Mouse (Mus musculus): ENCODE measurements at regions not wholly inside any gene's neighbourhood (a gene's known extent, or its start where the extent isn't known, plus 50 kb on each side); places are given as distances from the start of the nearest gene placed in this dataset.

DNA sequence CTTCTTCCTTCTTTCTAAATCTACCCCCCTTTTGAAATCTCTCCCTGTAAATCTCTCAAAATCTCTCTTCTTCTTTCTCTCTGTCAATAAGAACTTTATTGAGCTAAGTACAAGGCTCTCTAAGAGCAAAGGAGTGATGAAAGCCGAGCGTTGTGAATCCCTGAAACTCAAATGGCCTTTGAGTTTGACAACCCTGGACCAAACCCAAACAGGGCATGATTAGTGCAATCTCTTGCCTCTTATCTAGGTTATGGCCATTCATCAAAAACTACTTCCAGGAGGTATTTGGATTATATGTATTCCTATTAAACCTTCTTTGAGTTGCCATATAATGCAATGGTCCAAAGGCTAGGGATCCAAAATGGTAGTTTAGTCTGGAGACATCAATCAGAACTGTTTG is 304.0 kb downstream of the Inhba start:
- no peak for DNase-seq (ENCODE audit: low read depth, low spot score)

DNA sequence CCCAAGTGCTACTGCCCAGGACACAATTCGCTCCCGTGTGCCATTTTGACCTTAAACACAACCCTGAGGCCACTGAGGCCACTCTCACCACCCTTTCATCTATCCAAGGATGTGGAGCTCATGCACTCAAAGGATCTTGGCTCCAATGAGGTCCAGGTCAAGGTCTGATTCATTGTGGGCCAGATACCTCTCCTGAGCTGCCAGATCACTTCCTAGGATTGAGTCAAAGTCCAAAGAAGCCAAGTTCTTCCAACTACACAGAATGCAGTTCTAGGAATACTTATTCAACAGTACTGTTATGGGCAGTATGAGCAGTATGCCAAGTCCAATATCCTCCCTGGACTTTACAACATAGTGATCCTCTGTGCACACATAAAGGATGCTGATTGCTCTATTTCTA is 304.9 kb downstream of the Inhba start:
- no peak for DNase-seq (ENCODE audit: low read depth, low spot score)

DNA sequence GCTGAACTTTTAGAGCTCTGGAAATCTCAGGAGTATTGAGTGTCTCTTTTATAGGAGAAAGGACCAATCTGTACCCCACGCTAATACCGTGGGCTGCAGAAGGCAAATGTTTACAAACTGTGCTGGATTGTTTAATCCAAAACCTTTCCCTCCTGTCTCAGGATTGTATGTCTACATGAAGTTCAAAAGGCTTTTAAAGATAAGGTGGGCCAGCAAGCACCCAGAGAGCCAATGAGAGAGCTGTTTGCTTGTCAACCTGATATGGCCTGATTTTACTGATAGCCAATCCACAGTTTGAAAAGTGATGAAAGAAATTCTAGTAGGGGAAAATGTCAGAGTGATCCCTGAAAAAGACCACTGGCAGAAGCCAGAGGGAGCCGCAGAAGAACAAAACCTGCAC is 305.8 kb downstream of the Inhba start:
- DNase-seq (ENCODE audit: low read depth, low spot score): no peak

DNA sequence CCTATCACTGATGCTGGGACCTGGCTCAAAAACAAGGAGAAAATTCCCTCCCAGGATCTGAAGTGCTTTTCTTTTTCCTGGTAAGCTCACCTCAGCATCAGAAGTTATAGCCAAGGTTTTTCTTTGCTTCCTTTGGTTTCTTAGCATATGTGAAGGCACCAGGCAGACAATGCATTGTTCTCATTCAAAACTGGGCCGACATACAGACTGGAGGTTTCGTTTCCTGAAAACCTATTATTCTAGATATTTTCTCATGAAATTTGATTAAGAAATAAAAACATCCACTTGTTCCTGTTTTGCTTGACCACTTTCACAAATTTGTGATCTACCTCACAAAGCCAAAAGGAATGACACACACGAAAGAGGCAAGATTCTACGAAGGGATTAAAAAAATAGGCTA is 308.7 kb downstream of the Inhba start:
- DNase-seq (ENCODE audit: low read depth, low spot score): no peak

DNA sequence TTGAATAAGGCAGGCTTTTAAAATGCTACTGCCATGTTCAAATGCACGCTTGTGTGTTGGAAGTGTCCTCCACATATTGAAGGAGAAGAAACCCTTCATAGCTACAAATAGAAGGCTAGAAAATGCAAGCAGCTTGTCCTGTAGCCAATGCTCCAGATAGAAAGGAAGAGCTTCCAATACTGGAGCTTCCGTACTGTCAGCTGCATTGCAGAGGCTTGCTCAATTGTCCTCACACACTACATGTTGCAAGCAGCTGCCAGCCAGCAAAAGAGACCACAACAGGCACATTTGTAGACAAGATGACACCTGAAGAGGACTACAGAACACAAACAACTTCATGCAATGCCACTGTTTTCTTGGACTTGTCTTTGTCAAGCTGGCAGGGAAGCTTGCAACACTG is 314.0 kb downstream of the Inhba start:
- DNase-seq (ENCODE audit: low read depth, low spot score): no peak

DNA sequence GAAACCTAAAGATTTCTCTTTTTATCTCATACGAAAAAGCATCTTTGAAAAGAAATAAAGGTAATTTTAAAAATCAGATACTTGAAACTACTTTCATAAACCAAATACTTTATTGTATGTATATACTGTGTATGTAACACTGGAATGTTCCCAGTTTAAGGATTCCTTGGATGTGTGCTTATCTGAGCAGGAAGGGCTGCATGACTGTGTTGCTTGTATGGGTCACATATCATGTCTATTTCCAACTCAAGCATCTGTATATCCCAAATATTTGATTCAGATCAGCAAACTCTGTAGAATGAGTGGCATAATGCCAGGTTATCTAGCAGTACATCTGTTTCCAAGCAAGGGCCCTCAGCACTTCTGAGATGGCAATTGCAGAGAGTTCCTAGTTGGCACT is 330.1 kb downstream of the Inhba start:
- DNase-seq (ENCODE audit: low read depth, low spot score): no peak

DNA sequence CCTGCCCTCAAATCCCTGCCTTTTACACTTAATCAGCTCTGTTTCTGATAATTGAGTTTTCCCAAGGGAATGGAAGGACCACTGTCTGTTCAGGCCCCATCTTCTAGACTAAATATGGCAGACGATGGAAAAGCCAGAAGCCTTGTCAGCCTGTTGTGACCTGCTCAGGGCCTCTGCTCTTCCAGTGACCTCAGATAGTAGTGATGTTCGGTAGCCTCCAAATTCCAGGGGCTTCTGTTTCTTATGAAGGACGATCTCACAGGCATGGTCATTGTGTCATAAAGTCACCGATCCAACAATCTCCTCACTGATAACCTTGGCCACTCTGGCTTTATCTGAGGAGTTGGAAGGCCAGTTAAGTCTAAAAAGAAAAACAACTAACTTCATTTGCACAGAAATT is 330.5 kb downstream of the Inhba start:
- DNase-seq (ENCODE audit: low read depth, low spot score): no peak

DNA sequence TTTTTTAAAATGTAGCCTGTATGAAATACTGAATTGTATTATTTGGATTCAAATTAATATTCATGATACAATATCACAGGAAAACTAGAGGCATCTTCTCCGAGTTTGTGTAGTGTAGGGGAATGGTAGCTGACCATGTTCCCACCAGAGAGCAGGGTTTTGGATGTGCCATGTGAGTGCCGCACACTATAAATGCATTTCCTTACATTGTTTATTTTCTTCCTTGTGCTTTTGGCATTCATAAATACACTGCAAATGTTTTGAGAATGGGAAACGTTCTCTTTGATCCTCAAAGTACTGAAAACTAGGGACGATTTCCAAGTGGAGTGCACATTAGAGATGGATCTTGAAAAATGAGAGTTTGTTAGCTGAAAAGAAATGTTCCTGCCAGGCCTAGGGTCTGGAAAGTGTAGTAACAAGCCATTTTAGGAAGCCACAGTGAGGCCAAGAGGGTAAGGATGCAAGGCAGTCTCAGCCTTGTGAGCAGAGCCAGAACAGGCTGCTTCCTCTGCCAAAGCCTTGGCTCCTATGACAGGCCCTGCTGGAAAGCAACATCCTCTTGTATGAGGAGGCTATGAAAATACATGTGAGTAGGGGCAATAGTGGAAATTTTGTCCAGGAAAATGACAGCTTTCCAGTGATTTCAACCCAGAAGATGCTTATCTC is 331.8 kb downstream of the Inhba start:
- DNase-seq (ENCODE audit: low read depth, low spot score): no peak

DNA sequence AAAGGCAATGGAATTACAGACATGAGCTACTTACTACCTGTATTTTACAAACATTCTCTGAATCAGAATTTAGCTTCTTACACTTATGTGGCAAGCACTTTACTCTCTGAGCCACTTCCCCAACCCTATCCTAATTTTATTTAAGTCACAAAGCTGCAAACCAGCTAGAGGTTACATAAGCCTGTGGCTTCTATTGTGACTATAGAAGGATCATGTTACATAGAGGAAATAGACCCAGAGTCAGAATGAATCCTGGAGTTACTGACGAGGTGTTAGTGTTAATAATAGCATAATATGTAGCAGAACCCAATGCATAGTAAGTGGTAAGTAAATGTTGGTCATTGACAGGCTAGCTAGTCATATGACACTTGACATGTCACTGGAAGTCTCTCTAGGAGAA is 337.7 kb downstream of the Inhba start:
- DNase-seq (ENCODE audit: low read depth, low spot score): no peak

DNA sequence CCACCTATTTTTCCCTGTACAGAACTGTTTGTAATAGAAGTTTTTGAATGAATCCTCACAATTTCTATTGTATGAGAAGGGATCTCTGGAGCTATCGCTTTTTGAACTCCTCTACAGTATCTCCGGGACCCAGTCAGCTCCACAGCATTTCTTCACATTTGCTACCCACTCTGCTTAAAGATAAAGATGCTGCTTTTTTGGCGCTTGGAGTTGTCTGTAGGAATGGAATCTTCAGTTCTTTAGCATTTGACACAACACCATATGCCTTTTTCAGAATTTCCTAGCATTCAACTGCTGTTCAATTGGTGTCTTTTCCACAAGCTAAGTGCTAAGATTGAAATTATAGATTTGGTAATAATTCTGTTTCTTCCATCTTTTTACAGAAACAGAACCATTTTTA is 338.4 kb downstream of the Inhba start:
- DNase-seq (ENCODE audit: low read depth, low spot score): no peak

DNA sequence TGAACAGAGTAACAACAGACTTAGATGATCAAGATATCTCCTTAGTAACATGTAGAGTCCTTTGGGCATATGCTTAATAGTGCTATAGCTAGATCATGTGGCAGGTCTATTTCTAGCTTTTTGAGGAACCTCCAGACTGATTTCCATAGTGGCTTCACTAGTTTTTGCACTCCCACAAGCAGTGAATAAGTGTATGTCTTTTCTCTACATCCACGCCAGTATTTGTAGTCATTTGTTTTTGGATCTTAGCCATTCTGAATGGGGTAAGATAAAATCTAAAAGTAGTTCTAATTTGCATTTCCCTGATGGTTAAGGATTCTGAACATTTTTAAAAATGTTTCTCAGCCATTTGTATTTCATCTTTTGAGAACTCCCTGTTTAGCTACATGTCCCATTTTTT is 343.7 kb downstream of the Inhba start:
- DNase-seq (ENCODE audit: low read depth, low spot score): no peak

DNA sequence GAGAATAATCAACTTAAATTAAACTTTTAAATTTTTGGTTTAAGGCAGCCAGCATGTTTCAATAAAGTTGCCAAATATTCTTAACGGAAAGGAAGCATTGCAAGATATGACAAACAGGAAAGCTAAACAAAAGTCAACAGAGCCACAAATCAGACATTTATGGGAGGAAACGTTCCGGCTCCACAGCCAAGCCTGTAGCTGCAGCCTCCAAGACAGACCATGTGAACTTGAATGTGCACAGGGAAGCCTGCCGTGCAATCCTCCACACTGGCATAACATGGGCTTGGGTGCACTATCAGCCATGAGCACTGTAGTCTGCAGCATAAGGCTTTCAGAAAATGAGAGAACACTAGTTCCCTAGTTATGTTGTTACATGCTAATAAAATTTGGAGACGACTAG is 367.8 kb downstream of the Inhba start:
- no peak for DNase-seq (ENCODE audit: low read depth, low spot score)

DNA sequence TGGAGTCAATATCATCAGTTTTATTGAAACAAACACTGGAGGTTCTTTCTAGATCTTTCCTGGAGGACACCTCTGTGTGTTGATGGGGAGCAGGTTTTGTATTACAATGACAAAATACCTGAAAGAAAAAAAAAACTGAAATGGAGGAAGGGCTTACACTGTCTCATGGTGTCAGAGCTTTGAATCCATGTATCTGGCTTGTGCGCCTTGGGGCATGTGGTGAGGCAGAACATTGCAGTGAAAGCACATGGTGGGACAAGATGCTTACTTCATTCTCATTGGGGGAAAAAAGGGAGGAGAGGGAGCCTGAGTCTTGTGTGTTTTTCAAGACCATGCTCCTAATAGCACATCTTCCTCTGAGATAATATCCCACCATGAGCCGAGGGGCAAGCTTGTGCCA is 368.3 kb downstream of the Inhba start:
- no peak for DNase-seq (ENCODE audit: low read depth, low spot score)

DNA sequence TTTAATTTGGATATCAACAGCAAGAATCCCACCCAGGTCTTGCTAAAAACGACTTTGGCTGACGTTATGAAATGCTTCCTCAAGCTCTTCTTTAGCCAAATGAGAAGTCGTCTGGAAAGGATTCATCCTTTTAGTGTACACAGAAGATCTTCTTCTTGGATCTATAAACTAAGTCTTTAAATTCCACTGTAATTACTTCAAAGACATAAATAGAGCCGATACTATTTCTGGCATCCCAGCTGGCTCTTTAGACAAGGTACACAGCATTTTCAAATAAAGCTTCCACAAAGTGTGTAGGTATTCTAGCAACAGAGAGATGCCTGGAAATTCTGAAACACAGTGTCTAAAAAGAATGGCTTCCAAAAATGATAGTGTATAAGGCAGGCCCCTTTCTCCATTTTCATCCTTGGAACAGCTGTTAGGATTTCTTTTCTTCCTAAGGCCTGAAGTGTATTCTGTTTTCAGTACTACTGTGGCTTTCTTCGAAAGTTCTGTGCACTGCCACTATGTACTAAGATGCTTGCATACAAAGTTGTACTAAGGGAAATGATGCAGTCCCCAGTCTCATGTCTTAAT is 371.4 kb downstream of the Inhba start:
- DNase-seq (ENCODE audit: low read depth, low spot score): no peak

DNA sequence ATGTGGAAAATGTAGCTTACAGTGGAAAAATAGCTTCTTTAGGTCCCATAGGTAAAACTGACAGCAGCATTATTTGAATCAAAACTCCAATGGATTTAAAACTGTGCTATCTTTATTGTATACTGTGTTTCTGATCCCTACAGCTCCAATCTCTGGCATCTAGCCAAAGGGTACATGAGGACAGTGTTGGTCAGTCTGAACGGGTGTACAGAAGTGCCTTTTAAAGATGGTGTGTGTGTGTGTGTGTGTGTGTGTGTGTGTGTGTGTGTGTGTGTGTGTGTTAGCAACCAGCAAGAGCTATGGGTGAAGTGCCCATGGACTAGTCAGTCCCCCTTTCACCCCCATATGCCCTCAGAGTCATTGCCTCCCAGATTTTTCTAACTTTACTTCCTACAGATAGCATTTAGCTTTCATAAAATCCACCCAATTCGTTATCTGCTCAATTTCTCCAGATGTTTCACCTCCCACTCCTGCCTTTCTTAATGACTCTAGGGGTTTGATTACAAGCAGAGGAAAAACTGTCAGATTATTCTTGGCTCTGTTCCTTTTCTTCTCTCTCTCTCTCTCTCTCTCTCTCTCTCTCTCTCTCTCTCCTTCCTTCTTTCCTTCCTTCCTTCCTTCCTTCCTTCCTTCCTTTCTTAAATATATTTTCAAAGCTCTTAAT is 404.8 kb downstream of the Inhba start:
- DNase-seq (ENCODE audit: low read depth, low spot score): no peak

DNA sequence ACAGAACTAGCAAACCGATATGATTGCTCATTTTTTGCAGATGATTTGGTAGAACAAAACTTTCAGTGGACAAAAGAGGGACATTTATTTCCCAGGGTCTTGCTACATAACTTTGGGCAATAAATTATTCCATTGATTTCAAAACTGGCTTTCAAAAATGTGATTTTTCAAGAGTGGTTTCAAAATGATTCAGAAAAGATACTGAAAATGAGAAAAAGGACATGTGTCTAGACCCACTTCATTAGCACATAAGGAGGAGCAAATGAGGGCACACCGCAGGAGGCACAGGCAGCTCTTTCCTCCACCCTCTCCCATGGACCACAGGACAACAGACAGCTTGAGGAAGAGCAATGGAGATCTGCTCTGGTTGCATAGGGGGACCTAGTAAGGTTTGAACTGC is 412.5 kb downstream of the Inhba start:
- DNase-seq (ENCODE audit: low read depth, low spot score): peak; percentile 2

DNA sequence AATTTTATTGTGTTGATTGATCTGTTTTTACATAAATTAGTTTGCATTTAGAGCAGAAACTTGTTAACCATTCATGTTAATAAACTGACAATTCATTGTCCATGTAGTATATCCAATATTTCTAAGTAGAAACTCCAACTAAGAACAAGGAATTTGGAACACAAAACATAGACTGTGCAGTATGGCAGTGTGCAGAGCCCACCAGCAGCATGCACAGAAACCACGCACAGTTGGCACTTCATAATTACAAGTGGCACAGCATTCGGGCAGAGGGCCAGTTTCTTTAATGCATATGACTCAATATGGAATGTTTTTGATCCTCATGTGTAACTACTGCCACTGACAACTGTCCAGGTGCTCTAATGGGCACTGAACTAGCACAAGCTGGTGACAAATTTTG is 423.8 kb downstream of the Inhba start:
- no peak for DNase-seq (ENCODE audit: low read depth, low spot score)

DNA sequence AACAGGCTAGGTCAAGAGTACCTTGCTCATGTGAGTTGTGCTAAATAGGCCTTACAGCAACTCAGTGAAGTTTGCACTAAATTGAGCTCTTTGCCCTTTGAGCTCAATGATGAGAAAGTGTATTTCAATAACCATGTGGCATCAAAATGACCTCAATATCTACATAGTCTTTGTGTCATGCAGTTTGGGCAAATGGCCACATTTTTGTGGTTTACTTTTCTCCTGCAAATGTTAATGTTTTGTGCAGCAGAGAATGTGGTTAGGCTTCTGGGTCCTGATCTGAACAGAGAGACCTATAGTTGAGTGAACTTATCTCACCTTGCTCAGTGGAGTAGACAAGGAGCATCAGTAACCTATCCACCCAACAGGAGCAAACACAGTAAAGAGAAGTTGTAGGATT is 441.6 kb downstream of the Inhba start:
- no peak for DNase-seq (ENCODE audit: low read depth, low spot score)

DNA sequence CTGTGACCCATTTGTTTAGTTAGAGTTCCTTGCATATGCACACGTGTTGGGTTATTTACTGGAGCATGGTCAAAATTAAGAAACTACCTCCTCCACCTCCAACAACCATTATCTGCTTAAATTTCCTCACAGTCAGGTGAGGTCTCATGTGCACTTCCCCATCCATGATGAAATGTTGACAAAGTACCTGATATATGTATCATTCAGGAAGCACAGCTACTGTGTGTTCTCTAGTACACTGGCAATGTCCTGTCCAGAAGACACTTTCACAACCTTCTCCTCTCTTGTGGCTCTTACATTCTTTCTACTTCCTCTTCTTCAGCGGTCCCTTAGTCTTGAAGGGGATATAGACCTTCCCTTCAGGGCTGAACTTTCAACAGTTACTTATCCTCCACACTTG is 448.1 kb downstream of the Inhba start:
- no peak for DNase-seq (ENCODE audit: low read depth, low spot score)

DNA sequence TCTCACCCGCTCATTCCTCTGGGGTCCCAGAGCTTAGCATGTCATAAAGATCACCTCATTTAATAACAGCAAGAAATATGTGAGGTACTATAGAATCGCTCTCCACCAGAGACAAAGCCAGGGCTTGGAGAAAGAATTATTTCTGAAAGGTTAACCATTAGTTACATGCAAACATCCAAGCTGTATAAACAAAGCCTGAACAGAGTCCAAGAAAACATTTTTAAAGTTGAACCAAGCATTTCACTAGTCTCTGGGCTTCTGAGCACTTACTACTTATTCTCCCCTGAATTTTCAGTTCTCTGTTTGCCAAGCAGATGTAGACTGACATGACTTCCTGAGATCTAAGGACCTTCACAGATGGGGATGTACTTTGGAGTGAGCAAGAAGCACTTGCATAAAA is 450.0 kb downstream of the Inhba start:
- DNase-seq (ENCODE audit: low read depth, low spot score): no peak

DNA sequence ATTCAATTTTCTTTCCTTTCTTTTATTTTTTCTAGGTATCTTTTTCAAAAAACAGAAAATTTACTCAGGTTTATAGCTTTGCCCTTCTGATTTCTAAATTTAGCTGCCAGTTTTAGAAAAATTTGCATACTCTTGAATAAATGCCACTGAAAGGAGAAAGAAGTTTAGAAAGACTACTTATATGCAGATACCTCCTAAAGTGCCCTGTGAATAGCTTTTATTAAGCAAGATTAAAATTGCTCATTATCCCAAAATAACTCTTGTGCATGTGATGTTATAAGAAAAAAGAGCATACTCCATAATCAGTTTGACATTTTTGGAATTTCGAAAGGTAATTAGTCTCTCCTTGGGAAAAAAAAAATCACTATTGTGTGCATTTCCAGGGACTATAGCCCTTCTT is 453.2 kb downstream of the Inhba start:
- no peak for DNase-seq (ENCODE audit: low read depth, low spot score)

DNA sequence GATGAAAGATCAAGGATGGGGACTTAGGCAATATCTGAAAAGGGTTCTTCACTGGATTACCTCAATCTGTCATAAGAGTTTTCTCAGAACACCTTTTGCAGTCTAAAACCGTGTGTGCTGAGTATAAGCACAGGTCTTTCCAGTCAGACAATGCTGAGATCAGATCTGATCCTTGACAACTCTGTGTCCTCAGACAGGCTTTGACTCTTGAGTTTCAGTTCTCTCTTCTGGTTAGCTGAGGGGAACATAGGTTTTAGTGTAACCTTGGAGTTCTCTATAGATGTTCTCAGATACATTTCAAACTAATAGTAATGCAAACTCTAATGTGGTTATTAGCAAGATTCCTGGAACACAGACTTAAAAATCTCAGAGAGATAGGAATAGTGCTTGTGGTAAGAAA is 453.7 kb downstream of the Inhba start:
- no peak for DNase-seq (ENCODE audit: low read depth, low spot score)

DNA sequence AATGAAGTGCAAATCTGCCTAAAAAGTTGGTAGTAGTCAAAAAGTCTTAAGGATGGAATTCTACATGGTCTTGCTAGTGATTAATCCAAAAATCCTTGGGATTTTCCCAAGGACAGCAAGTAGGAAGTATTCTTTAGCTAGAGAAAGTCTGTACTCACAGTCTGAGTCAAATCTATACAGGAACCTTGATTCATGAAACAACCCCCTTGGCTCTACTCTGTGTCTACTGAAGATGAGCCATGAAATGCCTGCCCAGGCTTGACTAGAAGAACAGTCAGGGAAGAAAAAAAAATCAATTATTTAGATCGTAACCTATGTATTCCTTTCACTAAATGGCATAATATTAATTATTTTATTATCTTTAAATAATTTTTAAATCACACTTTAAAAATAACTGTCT is 454.2 kb downstream of the Inhba start:
- DNase-seq (ENCODE audit: low read depth, low spot score): no peak

DNA sequence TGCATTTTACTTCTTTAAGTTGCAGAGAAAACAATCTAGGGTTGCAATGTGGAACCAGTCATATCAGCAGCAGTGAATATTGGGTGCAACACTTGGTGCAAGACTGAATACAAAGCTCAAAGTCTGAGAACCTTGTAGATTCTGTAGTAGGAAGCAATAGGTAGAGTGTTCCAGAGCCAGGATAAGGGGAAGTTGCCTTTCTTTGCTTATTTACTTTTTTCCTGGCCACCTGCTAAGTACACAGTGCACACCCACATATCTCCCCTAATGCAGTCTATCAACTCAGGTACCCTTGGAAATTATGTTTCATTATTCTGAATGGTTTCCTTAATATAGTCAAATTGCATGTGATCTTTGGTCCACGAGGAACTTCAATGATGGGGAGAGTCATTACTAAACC is 464.9 kb downstream of the Inhba start:
- no peak for DNase-seq (ENCODE audit: low read depth, low spot score)

All from ES-CJ7 (cell line).